Mouse (Mus musculus): ENCODE data around the gene Olfr486.
"Not testable (repeated sequence)": the region's sequence is repeated elsewhere in the genome, so short reads cannot be mapped to it uniquely, and the experiment has no call there.

GRCm38 (mm10) chr7:108192714-108193113, 20.2 kb upstream of the Olfr486 start:
- not testable (repeated sequence) for TF ChIP-seq GATA1, TAL1 (IDR thresholded peaks at IDR 0.05; ENCODE audit: low read length)
